Mouse (Mus musculus) monocyte, adult 2 months (primary cell): ENCODE measurements around the gene Gm9913.

ENCODE experiments used
- DNase-seq, 2 experiments: peaks; one replicate each; pipeline ENCODE4 v3.0.0; 2022; ENCODE audit warnings: low spot score in 2 of 2, low read depth in 1 of 2

Gene Gm9913

DNA sequence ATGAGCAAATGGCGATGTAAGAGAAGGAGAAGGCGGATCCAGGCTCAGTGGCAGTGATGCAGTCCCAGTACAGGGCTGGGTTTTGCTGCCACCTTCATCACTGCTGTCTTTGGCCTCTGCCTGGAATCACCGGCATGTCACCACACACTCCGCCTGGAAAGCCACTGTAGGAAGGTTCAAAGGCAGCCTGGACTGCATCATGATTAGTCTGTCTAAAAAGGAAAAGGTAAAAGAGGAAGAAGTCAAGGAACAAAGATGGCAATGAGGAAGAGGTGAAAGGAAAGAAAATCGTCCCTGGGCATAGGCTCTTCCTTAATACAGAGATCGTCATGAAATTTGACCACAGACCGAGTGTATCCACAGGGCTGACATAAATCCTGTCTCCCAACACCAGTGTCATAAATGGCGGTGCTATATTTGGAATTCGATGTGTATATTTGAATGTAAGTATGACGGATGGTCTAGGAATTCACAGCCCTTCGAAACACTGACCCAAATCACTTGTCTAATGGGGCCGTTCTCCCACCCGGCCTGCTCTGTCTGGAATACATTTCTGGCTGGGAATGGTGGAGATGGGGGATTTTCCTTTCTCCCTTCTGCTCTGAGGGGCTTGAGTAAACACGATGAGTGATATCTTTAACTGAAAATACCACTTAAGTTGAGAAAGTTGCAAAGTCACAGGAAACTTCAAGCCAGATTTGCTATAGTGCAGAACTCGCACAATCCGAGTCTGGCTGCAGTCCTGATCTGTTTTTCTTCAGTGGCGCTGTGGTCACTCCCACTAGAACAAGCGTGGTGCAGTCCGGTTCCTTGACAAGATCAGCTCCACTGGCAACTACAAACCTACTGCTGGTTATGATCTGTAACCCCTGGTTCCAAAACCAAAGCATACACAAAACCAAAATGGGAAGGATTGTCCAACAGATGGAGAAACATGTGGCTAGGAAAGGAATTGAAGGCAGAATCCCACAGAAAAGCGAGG is 9.8 kb upstream of the Gm9913 start:
- DNase-seq = no peak

DNA sequence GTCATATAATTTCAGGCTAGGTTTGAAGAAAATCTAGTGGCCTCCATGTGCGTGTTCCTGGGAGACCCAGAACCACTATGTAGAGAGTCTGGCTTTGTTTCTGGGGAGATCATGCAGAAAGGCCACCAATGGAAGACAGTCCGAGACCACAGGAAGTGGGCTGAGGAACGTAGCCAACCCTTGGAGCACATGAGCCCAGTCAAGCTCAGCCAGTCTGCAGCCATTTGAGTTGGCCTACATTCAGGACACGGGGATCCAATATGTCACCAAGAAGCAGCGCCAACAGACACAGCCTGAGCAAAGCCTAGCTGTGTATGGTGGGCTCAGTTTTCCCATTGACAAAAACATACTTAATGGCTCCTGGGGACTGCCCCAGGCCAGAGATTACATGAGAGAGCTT is 8.2 kb upstream of the Gm9913 start:
- DNase-seq = no peak

DNA sequence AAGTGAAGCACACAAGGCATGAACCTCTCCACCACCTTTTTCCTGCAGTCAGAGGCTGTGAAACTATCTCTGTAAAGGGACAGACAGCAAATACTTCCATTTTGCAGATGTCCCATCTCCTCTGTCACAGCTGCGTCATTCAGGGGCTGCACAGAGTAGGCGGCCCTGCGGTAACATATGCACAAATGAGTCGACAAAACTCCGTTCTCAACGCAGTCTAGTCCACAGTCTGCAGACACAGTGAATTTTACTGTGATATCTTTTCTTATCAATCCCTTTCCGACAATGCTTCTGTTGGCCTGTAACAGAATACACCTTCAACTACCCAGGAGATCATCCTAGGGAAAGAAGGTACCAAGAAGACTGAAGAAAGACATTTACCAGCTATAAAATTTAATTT is 6.7 kb upstream of the Gm9913 start:
- no peak for DNase-seq

DNA sequence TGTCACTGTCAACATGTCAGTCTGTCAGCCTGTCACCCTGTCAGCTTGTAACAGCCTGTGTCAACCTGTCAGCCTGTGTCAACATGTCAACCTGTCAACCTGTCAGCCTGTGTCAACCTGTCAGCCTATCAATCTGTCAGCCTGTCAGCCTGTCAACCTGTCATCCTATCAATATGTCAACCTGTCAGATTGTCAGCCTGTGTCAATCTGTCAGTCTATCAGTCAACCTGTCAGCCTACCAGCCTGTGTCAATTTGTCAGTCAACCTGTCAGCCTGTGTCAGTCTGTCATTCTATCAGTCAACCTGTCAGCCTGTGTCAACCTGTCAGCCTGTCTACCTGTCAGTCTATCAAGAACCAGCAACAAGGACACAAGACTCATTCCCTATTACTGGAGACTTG is 3.4 kb upstream of the Gm9913 start:
- no peak for DNase-seq

DNA sequence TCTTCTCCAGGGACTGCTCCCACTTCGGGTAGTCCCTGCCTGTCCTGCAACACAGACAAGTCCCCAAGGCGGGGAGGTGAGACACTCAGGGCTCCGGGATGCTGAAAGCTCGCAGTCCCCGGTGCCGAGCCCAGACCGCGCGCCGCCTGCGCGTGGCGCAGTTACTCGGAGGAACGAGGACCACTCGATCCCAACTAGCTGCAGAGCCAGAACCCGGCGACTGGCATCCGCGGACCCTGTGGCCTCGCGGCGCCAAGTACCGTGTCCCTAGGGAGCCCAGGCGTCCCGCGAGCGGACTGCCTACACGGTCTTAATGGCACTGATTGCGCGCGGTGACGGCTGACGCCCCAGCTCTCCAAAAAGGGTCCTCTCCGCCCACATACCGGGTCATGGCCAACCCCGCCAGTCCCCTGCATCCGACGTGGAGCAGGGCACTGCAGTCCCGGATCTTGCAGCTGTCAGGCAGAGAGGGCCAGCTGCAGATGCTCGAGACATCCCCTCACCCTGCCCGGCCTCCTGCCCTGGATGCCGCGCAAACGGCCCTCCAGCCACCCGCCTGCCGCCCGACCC is 942 bp downstream of the Gm9913 start:
- DNase-seq = no peak

DNA sequence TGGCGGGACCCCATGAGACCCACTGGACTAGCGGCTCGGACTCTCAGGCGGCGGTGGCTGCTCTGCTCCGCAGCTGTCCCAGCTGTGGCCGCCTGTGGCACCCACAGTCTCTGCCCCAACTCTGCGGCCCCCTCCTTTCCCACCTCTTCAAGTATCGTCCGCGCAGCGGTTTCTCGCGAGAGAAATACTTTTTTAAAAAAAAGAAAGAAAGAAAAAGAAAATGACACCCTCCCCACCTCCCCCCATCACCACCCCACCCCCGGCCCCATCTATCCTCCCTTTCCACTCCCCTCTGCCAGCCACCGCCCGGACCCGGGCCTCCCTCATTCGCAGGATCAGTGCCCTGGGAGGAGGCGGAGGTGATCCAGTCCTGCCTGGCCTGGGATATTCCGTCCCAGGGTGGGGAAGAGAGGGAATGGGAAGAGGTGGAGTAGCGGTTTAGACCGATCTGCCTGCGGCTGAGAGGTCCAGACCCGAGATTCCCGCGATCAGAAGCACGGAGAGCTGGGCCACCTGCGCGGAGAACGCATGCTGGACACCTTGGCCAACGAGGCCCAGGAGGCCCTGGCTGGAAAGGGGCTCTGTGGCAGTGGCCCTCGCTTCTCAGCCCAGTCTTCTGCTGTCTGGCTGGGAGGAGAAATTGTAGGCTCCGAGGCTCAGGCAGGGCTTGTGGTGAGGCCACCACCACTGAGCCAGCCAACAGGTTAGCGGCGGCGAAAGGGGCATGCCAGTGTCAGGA is 1.6 kb downstream of the Gm9913 start:
- DNase-seq = no peak

DNA sequence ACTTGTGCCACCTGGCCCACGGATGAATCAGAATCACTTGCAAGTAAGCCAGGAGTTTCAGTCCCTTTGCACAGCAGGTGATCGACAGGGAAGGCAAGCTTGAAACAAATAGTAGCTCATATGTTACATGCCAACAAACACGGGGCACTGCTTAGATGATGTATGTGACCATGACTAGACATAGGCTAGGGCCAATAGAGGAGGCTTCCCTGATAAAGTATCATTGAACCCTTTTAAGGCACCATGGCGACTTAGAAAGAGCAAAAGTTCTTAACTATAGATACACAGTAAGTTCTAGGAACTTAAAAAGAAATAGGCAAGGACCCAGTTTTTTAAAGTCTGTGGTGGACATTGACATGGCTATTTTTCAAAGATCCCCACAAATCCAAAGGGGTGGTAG is 3.0 kb downstream of the Gm9913 start, which contains the start of gene Fbn1:
Gene Fbn1, minus strand, starts transcription at position 101 of the 400 bp plus-strand sequence.
- DNase-seq = no peak

DNA sequence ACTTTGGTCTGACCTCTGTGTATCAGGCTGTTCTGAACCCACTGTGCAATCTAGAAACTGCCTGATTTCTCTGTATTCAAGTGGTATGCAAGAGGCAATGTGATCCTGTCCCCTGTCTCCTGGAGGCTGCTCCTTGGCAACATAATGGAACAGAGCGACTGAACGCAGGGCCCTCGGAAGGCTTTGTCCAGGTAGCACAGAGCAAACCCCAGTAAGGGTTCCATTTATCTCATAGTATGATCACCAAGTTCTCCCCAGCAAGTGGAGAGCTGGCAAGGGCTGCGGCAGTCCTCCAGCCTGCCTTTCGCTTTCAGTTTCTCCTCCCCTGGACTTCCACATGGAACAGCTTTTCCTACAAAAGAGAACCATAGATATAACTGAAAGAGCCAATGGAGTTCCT is 3.5 kb downstream of the Gm9913 start:
- DNase-seq = no peak

DNA sequence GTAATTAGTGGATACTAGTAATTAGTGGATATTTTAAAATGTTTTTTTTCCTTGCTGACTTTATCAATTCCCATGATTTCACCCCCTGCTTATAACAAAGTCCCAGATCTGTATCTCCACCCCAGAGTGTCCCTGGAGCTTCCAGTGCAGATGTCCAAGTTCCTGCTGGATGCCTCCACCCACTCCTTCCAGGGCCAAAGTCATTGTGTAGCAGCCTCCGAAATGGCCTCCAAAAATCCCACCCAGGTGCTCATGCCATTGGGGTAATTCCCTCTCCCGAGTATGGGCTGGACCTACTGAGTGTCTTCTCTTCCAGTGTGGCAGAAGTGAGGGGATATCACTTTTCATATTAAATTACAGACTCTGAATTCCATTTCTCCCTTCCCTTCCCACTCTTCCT is 5.9 kb downstream of the Gm9913 start:
- no peak for DNase-seq

DNA sequence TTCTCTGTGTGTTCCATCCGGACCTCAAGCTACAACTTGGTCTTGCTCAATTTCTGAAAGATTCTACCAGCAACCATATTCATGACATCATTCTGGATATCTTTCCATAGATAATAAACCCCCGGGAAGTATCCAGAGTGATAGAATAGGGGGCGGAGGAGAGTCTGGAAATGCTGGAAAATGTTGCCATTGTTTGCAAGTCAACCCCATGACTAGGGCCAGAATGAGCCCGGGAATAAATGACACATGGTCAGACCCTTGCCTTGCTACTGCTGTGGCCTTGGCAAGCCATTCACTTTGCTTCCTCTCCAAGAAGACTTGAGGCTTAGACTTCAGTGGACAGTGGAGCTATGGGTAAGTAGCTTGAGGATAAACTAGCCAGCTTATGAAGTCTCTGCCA is 7.0 kb downstream of the Gm9913 start:
- no peak for DNase-seq

DNA sequence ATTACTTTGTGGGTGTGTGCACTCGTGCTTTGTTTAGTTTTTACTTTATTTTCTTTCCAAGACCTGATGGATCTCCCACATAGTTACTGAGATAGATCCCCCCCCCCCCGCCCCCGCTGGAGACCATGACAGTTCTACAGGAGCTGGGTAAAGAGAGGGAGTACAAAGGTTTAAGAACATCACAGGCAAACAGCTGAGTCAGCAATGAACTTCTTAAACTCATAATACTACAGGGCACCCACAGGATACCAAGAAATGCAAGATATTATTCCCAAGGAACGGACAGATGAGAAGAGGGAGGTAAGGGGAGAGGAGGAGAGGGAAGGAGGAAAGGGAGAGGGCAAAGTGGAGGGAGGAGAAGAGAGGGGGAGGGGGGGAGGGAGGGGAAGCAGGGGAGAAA is 7.7 kb downstream of the Gm9913 start:
- no peak for DNase-seq

DNA sequence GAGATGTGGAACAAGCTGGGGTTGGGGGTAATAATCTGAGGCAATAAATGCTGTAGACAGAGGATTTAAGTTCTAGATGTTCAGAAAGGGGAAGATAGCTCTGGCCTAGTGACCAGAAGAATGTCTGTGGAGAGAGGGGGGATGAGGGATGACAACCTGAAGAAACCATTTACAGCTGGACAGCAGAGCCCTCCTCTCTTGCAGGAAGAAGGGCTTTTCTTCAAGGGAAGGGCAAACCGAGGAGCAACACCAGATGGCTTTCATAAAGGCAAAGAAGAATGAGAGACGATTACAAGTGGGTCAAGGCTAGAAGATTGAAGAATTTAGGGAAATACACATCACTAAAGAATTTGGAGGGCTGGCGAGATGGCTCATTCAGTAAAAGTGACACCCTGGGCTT is 9.5 kb downstream of the Gm9913 start:
- DNase-seq = no peak

DNA sequence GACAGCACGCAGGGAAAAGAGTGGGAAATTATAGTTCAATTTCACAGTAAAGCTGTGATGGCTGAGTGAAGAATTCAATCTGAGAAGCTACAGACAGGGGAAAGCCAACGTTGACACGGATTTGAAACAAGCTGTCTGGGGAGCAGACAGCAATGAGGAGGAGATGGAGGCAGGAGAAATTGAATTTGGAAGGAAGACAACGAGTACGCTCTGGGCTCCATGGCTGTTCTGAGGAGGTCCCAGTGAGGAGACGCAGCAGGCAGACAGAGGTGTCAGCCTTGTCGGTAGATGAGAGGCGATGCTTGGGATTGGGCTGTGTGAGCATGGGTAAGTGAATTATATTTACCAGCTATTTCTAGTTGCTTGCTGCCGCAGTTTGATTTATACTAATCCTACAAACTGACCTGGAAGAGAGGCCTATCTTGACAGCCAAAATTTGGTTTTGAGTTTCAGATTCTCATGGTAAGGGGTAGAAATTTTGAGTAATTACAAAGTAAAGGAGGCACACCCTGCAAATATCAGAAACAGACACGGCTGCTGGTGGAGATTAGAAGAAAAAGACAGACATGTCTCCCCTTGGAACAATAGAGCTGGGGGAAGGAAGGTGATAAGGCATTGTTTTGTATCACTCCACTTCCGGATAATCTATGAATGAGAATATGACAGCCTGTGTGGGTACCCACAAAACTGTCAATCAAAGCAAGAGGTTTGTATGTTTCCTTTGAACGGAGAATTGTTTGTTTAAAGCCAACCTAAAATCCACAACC is 10.6 kb downstream of the Gm9913 start:
- no peak for DNase-seq

DNA sequence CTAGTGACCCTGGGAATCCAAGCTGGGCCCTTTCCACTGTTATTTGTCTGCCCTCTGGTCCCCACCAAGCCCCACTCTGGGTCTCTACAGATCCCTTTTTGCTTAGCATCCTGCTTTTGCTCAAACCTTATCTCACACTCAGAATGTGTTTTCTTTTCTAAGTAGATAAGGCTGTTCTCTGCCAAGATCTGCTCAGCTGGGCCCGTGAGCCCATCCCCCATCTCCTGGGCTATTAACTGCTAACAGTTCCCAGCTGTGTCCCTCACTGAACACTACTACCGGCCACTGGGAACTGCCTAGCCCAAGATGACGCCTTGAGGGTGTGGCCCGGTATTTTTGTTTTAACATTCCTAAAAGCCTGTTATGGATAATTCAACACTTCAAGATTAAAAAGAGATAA is 11.7 kb downstream of the Gm9913 start:
- DNase-seq = no peak

DNA sequence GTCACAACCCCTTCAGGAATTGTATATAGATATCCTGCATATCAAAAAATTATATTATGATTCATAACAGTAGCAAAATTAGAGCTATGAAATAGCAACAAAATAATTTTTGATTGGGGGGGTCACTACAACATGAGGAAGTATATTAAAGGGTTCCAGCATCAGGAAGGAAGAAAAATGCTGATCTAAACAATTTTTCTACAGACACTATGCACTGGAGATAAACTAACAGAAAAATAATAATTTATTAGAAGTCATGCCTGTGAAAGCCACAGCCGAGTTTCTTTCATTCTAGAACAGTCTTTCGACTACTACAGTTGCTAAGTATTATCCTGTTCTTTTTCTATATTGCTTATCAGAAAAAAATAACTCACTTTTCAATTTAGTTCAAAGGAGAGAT is 20.6 kb downstream of the Gm9913 start:
- no peak for DNase-seq

DNA sequence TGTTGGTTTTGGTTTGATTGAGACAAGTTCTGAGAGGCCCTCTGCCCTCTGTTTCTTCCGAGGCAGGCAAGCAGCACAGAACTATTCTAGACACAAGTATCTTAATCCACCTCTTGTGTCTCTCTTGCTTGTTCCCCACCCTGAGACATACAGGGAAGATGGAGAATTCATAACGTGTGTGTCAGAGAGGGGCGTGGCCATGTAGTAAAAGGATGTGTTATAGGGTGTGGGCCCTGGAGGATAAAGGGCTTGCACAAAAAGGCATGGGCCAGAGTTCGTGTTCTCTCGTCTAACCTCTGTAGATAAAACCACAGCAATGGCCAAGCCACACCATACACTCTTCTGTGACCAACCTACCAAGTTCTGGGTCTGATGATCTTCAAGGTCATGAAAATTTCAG is 21.7 kb downstream of the Gm9913 start:
- no peak for DNase-seq

DNA sequence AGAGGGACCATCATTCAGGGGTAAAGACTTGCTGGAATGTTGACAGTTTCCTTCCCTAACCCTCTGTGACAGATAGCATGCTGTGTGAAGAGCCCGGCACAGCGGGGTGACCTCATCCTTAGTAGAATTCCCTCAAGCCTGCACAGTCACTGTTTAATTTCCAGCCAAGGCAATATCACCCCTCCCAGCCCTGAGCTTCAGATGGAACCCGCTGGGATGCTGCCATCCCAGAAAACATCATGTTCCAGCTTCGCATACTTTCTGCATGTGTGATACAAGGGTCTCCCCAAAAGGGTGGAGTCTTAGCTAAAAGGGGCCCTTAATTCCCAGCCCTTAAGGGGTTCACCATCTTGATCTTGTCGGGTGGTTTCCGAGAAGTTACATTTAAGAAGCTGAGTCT is 25.8 kb downstream of the Gm9913 start:
- no peak for DNase-seq

DNA sequence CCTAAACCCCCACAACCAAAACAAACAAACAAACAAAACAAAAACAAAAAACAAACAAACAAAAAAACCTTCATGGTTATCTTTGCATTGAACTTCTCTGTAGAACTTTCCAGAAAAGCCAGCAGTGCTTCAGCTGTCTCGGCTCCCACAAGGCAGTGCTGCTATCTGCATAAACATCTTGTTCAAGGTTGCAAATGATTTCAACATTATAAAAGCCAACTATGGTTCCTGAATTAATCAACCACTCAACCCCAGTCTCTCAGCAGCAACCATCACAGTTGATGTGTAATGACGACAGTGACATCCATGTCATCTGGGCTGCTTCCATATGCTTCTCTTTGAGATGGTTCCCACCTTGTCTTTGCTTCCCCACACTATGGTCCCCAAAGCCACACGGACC is 34.8 kb downstream of the Gm9913 start:
- no peak for DNase-seq

DNA sequence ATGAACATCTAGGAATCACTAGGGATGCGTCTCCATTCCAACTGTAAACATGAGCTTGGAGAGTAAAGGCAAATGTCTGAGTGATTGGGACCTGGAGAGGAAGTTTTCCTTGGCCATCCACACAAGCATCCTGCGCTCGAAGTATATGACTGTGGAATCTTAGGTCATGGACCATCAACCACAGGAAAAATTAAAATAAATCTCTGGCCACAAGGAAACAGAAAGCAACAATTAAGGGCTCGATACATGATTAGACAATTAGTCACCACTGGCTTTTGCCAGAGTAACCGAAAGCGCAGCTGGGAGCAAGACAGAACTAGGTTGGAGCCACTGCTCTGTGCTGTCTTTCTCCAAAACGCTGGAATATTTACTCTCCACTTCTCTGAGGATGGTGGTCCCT is 35.7 kb downstream of the Gm9913 start:
- no peak for DNase-seq

DNA sequence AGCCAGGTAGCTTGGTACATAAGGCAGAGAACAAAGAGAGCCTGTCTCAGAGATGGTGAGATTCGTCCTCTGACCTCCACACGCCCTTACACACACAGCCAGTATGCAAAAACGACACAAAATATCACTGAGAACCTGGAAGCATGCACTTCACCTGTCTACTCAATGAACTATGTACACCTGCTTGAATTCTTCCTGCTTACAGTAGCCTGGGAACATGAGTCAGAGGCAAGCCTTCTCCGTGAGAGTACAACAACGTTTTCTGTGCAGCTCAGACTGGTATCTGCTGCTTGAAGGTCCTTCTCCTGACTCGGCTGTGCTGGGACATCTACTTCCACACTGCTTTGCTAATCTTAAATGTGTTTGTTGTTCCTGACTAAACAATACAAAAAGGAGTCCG is 36.6 kb downstream of the Gm9913 start:
- DNase-seq = no peak

DNA sequence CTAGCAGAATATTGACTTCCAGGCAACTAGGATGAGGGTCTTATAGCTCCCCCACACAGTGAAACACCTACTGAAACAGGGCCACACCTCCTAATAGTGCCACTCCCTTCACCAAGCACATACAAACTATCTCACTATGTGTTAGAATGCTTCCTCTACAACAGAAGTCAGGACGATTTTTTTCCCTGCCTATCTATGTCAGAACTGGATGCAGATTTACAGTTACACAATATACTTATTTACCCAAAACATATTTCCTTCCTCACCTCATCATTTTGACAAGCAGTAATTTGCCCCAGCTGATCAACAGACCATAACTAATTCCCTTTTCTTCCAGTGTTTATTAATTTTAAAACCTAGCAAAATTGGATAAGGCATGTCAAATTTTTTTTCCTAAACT is 38.8 kb downstream of the Gm9913 start:
- no peak for DNase-seq
